Mouse (Mus musculus): ENCODE measurements around the gene Lep. TPM values are rescaled to one million over a fixed set of nuclear protein-coding genes. Genes with fewer than 3 reads are reported as not detected.

Gene Lep
- polyA plus RNA-seq, 1 experiment from 2014 or later = not detected

- no peak overlapping the region for H3K9ac ChIP-seq (ENCODE audit: low read depth, low read length)
- peak overlapping the region; percentile 28; the same call in 1 of the 2 replicates for H3K4me2 ChIP-seq (ENCODE audit: low read depth, low read length)
- 39% methylated on average over 18 of the region's 18 CpGs for WGBS
- ATAC-seq = peak; percentile 68
- H3K27ac ChIP-seq (ENCODE audit: low read length) = no peak overlapping the region
- H3K27me3 ChIP-seq (replicated peaks; ENCODE audit: control insufficient read depth, insufficient read depth, low read length) = 0 out of 2 replicates have a peak, but pooled peaks cover 14% of the 10 kb centered on the region
- no peaks in the 10 kb centered on the region for H3K36me3 ChIP-seq (ENCODE audit: control insufficient read depth, insufficient read depth, low read length)
- no peaks in the 10 kb centered on the region for H3K9me3 ChIP-seq (ENCODE audit: control insufficient read depth, low read length)
- H3K4me3 ChIP-seq (ENCODE audit: low read length) = no peak overlapping the region
- H3K4me1 ChIP-seq (ENCODE audit: control insufficient read depth, insufficient read depth, low read length) = no peaks in the 10 kb centered on the region
Measured at GRCm38 (mm10) chr6:29023206-29023967, 36.6 kb upstream of the Lep start.

- H3K9me3 ChIP-seq (ENCODE audit: control insufficient read depth, low read length) = no peaks in the 10 kb centered on the region
- H3K36me3 ChIP-seq (ENCODE audit: control insufficient read depth, insufficient read depth, low read length) = no peaks in the 10 kb centered on the region
- H3K9ac ChIP-seq (ENCODE audit: low read depth, low read length) = no peak overlapping the region
- H3K4me2 ChIP-seq (ENCODE audit: low read depth, low read length) = peak overlapping the region; percentile 28; the same call in 1 of the 2 replicates
- WGBS = 5% methylated on average over 16 of the region's 16 CpGs
- no peak overlapping the region for H3K4me3 ChIP-seq (ENCODE audit: low read length)
- no peaks in the 10 kb centered on the region for H3K4me1 ChIP-seq (ENCODE audit: control insufficient read depth, insufficient read depth, low read length)
- H3K27me3 ChIP-seq (replicated peaks; ENCODE audit: control insufficient read depth, insufficient read depth, low read length) = 0 out of 2 replicates have a peak, but pooled peaks cover 14% of the 10 kb centered on the region
- ATAC-seq = peak; percentile 67
- H3K27ac ChIP-seq (ENCODE audit: low read length) = no peak overlapping the region
Measured at GRCm38 (mm10) chr6:29024000-29024417, 36.0 kb upstream of the Lep start.

- no peaks in the 10 kb centered on the region for H3K9me3 ChIP-seq (ENCODE audit: control insufficient read depth, low read length)
- no peak overlapping the region for H3K9ac ChIP-seq (ENCODE audit: low read depth, low read length)
- WGBS = 39% methylated on average over 12 of the region's 12 CpGs
- H3K27ac ChIP-seq (ENCODE audit: low read length) = no peak overlapping the region
- no peaks in the 10 kb centered on the region for H3K4me1 ChIP-seq (ENCODE audit: control insufficient read depth, insufficient read depth, low read length)
- 0 out of 2 replicates have a peak, but pooled peaks cover 14% of the 10 kb centered on the region for H3K27me3 ChIP-seq (replicated peaks; ENCODE audit: control insufficient read depth, insufficient read depth, low read length)
- no peaks in the 10 kb centered on the region for H3K36me3 ChIP-seq (ENCODE audit: control insufficient read depth, insufficient read depth, low read length)
- no peak for ATAC-seq
- H3K4me3 ChIP-seq (ENCODE audit: low read length) = no peak overlapping the region
- no peak overlapping the region for H3K4me2 ChIP-seq (ENCODE audit: low read depth, low read length)
Measured at GRCm38 (mm10) chr6:29025796-29026482, 34.1 kb upstream of the Lep start.

GRCm38 (mm10) chr6:29026766-29027165 lies 33.3 kb upstream of the Lep start:
- Histone ChIP-seq H3K4me3 (ENCODE audit: low read length) (no peak overlapping the region), H3K9ac (ENCODE audit: low read depth, low read length) (no peak overlapping the region), H3K27me3 (replicated peaks; ENCODE audit: control insufficient read depth, insufficient read depth, low read length) (0 out of 2 replicates have a peak, but pooled peaks cover 12% of the 10 kb centered on the region), H3K9me3 (ENCODE audit: control insufficient read depth, low read length) (no peaks in the 10 kb centered on the region), H3K4me2 (ENCODE audit: low read depth, low read length) (no peak overlapping the region), H3K4me1 (ENCODE audit: control insufficient read depth, insufficient read depth, low read length) (no peaks in the 10 kb centered on the region), H3K27ac (ENCODE audit: low read length) (no peak overlapping the region), H3K36me3 (ENCODE audit: control insufficient read depth, insufficient read depth, low read length) (no peaks in the 10 kb centered on the region)
- 52% methylated on average over 6 of the region's 6 CpGs for WGBS
- no peak for ATAC-seq

- no peak for ATAC-seq
- no peak overlapping the region for H3K4me2 ChIP-seq (ENCODE audit: low read depth, low read length)
- H3K4me1 ChIP-seq (ENCODE audit: control insufficient read depth, insufficient read depth, low read length) = no peaks in the 10 kb centered on the region
- 0 out of 2 replicates have a peak, but pooled peaks cover 11% of the 10 kb centered on the region for H3K27me3 ChIP-seq (replicated peaks; ENCODE audit: control insufficient read depth, insufficient read depth, low read length)
- WGBS = 57% methylated on average over 5 of the region's 5 CpGs
- no peak overlapping the region for H3K27ac ChIP-seq (ENCODE audit: low read length)
- H3K9me3 ChIP-seq (ENCODE audit: control insufficient read depth, low read length) = no peaks in the 10 kb centered on the region
- H3K36me3 ChIP-seq (ENCODE audit: control insufficient read depth, insufficient read depth, low read length) = no peaks in the 10 kb centered on the region
- no peak overlapping the region for H3K9ac ChIP-seq (ENCODE audit: low read depth, low read length)
- H3K4me3 ChIP-seq (ENCODE audit: low read length) = no peak overlapping the region
Measured at GRCm38 (mm10) chr6:29028129-29028528, 31.9 kb upstream of the Lep start.

- Histone ChIP-seq H3K4me2 (ENCODE audit: low read depth, low read length) (no peak overlapping the region), H3K27ac (ENCODE audit: low read length) (no peak overlapping the region), H3K4me3 (ENCODE audit: low read length) (no peak overlapping the region), H3K27me3 (replicated peaks; ENCODE audit: control insufficient read depth, insufficient read depth, low read length) (0 out of 2 replicates have a peak, but pooled peaks cover 9% of the 10 kb centered on the region), H3K9ac (ENCODE audit: low read depth, low read length) (no peak overlapping the region), H3K36me3 (ENCODE audit: control insufficient read depth, insufficient read depth, low read length) (no peaks in the 10 kb centered on the region), H3K4me1 (ENCODE audit: control insufficient read depth, insufficient read depth, low read length) (no peaks in the 10 kb centered on the region), H3K9me3 (ENCODE audit: control insufficient read depth, low read length) (no peaks in the 10 kb centered on the region)
- ATAC-seq = no peak
- WGBS = 76% methylated on average over 6 of the region's 6 CpGs
Measured at GRCm38 (mm10) chr6:29029521-29029920, 30.5 kb upstream of the Lep start.

- no peaks in the 10 kb centered on the region for H3K4me1 ChIP-seq (ENCODE audit: control insufficient read depth, insufficient read depth, low read length)
- 70% methylated on average over 6 of the region's 6 CpGs for WGBS
- no peaks in the 10 kb centered on the region for H3K36me3 ChIP-seq (ENCODE audit: control insufficient read depth, insufficient read depth, low read length)
- no peak overlapping the region for H3K9ac ChIP-seq (ENCODE audit: low read depth, low read length)
- H3K27ac ChIP-seq (ENCODE audit: low read length) = no peak overlapping the region
- no peaks in the 10 kb centered on the region for H3K27me3 ChIP-seq (replicated peaks; ENCODE audit: control insufficient read depth, insufficient read depth, low read length)
- no peak overlapping the region for H3K4me3 ChIP-seq (ENCODE audit: low read length)
- no peaks in the 10 kb centered on the region for H3K9me3 ChIP-seq (ENCODE audit: control insufficient read depth, low read length)
- H3K4me2 ChIP-seq (ENCODE audit: low read depth, low read length) = no peak overlapping the region
- peak; percentile 52; the same call in 1 of the 2 replicates for ATAC-seq
Measured at GRCm38 (mm10) chr6:29031216-29031615, 28.8 kb upstream of the Lep start.

- no peaks in the 10 kb centered on the region for H3K9me3 ChIP-seq (ENCODE audit: control insufficient read depth, low read length)
- H3K27me3 ChIP-seq (replicated peaks; ENCODE audit: control insufficient read depth, insufficient read depth, low read length) = no peaks in the 10 kb centered on the region
- no peak overlapping the region for H3K4me3 ChIP-seq (ENCODE audit: low read length)
- H3K4me2 ChIP-seq (ENCODE audit: low read depth, low read length) = no peak overlapping the region
- WGBS = 84% methylated on average over 13 of the region's 13 CpGs
- H3K36me3 ChIP-seq (ENCODE audit: control insufficient read depth, insufficient read depth, low read length) = no peaks in the 10 kb centered on the region
- H3K4me1 ChIP-seq (ENCODE audit: control insufficient read depth, insufficient read depth, low read length) = no peaks in the 10 kb centered on the region
- no peak for ATAC-seq
- H3K9ac ChIP-seq (ENCODE audit: low read depth, low read length) = no peak overlapping the region
- H3K27ac ChIP-seq (ENCODE audit: low read length) = no peak overlapping the region
Measured at GRCm38 (mm10) chr6:29031704-29032310, 28.2 kb upstream of the Lep start.

- H3K36me3 ChIP-seq (ENCODE audit: control insufficient read depth, insufficient read depth, low read length) = no peaks in the 10 kb centered on the region
- H3K9me3 ChIP-seq (ENCODE audit: control insufficient read depth, low read length) = no peaks in the 10 kb centered on the region
- no peak for ATAC-seq
- H3K4me2 ChIP-seq (ENCODE audit: low read depth, low read length) = no peak overlapping the region
- no peak overlapping the region for H3K4me3 ChIP-seq (ENCODE audit: low read length)
- no peaks in the 10 kb centered on the region for H3K4me1 ChIP-seq (ENCODE audit: control insufficient read depth, insufficient read depth, low read length)
- H3K27me3 ChIP-seq (replicated peaks; ENCODE audit: control insufficient read depth, insufficient read depth, low read length) = no peaks in the 10 kb centered on the region
- no peak overlapping the region for H3K9ac ChIP-seq (ENCODE audit: low read depth, low read length)
- H3K27ac ChIP-seq (ENCODE audit: low read length) = no peak overlapping the region
- WGBS = 85% methylated on average over 12 of the region's 12 CpGs
Measured at GRCm38 (mm10) chr6:29032411-29032810, 27.6 kb upstream of the Lep start.
